Mouse (Mus musculus) heart, embryonic 11.5 days (tissue): ENCODE measurements at regions not wholly inside any gene's neighbourhood (a gene's known extent, or its start where the extent isn't known, plus 50 kb on each side); places are given as distances from the start of the nearest gene placed in this dataset.

Source experiments
- ATAC-seq: fragments of 200-750 bp; cut with Nextera tagmentation; replicated peaks from 2 replicates; pipeline ENCODE4 v1.8.0; 2017; ENCODE audit warnings: moderate library complexity; ENCODE audit not compliant: insufficient number of reproducible peaks, low FRiP score, low TSS enrichment
- H3K27ac ChIP-seq: fragments of 300-500 bp; sonication (generic); 2 replicates; pipeline ENCODE4 v1.5.1; 2014; ENCODE audit warnings: mild to moderate bottlenecking, low read depth, low read length
- H3K27me3 ChIP-seq: fragments of 300-500 bp; sonication (generic); 2 replicates; pipeline ENCODE4 v1.6.1; 2014; ENCODE audit warnings: mild to moderate bottlenecking, low read length, mixed read lengths; ENCODE audit not compliant: control insufficient read depth, insufficient read depth
- H3K36me3 ChIP-seq: fragments of 300-500 bp; sonication (generic); 2 replicates; pipeline ENCODE4 v1.6.1; 2014; ENCODE audit warnings: mild to moderate bottlenecking, low read length, moderate library complexity, mixed read lengths; ENCODE audit not compliant: control insufficient read depth, insufficient read depth
- H3K4me1 ChIP-seq: fragments of 300-500 bp; sonication (generic); 2 replicates; pipeline ENCODE4 v1.6.1; 2014; ENCODE audit warnings: low read length; ENCODE audit not compliant: control insufficient read depth, insufficient read depth
- H3K4me2 ChIP-seq: fragments of 300-500 bp; sonication (generic); 2 replicates; pipeline ENCODE4 v1.6.1; 2014; ENCODE audit warnings: mild to moderate bottlenecking, moderate library complexity
- H3K4me3 ChIP-seq: fragments of 300-500 bp; sonication (generic); 2 replicates; pipeline ENCODE4 v1.5.1; 2014; ENCODE audit warnings: low read depth, low read length
- H3K9ac ChIP-seq: fragments of 300-500 bp; sonication (generic); 2 replicates; pipeline ENCODE4 v1.6.1; 2014; ENCODE audit warnings: mild to moderate bottlenecking, low read depth, low read length, moderate library complexity
- H3K9me3 ChIP-seq: fragments of 300-500 bp; sonication (generic); replicated peaks from 2 replicates; pipeline ENCODE4 v1.6.1; 2016; ENCODE audit warnings: low read length; ENCODE audit not compliant: control insufficient read depth
- WGBS: fragments of 180-500 bp; shearing (Covaris S2); extraction: QIAGEN DNeasy Blood & Tissue Kit; methylation state at CpG from one replicate; pipeline ENCODE4 v1.1.7; 2014; ENCODE audit not compliant: insufficient replicate concordance; 5-methylcytosine and 5-hydroxymethylcytosine counted together

DNA sequence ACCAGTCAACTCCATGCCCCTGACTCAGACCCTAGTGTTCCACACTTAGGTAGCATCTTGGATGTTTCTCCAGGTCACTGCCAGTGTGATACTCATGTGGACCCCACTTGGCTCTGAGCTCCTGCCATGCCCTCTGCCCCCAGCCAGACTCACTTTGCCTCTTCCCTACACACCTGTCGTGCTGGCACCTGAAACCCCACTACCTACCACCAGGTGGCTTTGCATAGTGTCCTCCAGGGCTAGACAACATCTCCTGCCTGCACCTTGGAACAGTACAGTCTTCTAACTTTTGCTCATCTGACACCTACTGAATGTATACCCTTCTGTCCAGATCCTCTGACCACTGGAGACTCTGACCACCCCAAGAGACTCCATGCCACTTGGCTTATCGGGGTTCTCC, 80.6 kb downstream of the Fam53a start:
- H3K4me2 ChIP-seq: no peak overlapping the region
- no peaks in the 10 kb centered on the region for H3K9me3 ChIP-seq
- H3K27ac ChIP-seq: no peak overlapping the region
- H3K36me3 ChIP-seq: no peaks in the 10 kb centered on the region
- no peak overlapping the region for H3K9ac ChIP-seq
- no peak for ATAC-seq
- 56% methylated on average over 2 of the region's 2 CpGs for whole genome bisulfite sequencing
- H3K4me3 ChIP-seq: no peak overlapping the region
- no peaks in the 10 kb centered on the region for H3K4me1 ChIP-seq
- 0 out of 2 replicates have a peak, but pooled peaks cover 3% of the 10 kb centered on the region for H3K27me3 ChIP-seq

DNA sequence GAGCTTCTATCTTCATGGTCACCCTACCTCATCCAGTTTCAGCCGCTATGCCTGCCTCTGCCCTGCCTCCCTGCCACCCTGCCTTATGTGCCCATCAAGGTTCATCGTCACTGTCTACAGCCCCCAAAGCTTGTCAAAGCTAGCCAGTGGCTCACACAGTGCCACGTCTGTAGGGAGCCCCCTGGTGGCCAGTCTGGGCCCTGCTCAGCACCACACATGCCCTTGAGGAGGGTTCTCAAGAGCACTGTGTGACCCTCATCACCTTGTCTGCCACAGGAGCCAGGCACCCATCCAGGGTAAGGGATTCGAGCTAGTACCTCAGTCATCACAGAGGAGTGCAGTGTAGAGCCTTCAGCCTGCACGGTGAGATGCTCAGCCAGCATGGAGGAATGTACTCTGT, 86.1 kb downstream of the Fam53a start:
- ATAC-seq: 0 out of 2 replicates have a peak, but pooled peaks have one; percentile 29
- 13% methylated on average over 5 of the region's 5 CpGs for WGBS

DNA sequence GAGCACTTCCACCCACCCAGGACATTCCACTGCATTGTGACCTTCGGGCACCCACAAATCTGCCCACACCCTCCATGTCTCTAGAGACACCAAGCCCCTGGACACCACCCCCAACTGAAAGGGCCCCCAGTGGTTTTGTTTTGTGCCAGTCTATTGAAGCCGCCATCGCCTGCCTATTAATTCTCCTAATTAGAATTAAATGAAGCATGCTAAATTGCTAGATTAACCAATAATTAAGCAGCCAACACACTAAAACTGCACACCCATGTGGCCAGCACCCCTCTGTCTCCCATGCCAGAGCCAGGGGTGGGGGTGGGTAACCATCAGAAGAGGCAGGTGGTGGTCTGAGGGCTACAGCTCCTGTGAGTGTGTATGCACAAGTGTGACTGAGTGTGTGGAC, 86.8 kb downstream of the Fam53a start:
- 85% methylated on average over 3 of the region's 3 CpGs for WGBS
- no peaks in the 10 kb centered on the region for H3K4me1 ChIP-seq
- H3K9me3 ChIP-seq: no peaks in the 10 kb centered on the region
- H3K27me3 ChIP-seq: peaks cover 36% of the 10 kb centered on the region
- H3K9ac ChIP-seq: no peak overlapping the region
- no peak overlapping the region for H3K4me3 ChIP-seq
- H3K27ac ChIP-seq: no peak overlapping the region
- H3K36me3 ChIP-seq: no peaks in the 10 kb centered on the region
- no peak for ATAC-seq
- no peak overlapping the region for H3K4me2 ChIP-seq

More for the DNA sequence above, 86.1 kb downstream of the Fam53a start:
- Histone ChIP-seq H3K4me2 (no peak overlapping the region), H3K27ac (no peak overlapping the region), H3K4me3 (no peak overlapping the region), H3K36me3 (no peaks in the 10 kb centered on the region), H3K9ac (no peak overlapping the region), H3K4me1 (no peaks in the 10 kb centered on the region), H3K27me3 (peaks cover 32% of the 10 kb centered on the region), H3K9me3 (no peaks in the 10 kb centered on the region)

DNA sequence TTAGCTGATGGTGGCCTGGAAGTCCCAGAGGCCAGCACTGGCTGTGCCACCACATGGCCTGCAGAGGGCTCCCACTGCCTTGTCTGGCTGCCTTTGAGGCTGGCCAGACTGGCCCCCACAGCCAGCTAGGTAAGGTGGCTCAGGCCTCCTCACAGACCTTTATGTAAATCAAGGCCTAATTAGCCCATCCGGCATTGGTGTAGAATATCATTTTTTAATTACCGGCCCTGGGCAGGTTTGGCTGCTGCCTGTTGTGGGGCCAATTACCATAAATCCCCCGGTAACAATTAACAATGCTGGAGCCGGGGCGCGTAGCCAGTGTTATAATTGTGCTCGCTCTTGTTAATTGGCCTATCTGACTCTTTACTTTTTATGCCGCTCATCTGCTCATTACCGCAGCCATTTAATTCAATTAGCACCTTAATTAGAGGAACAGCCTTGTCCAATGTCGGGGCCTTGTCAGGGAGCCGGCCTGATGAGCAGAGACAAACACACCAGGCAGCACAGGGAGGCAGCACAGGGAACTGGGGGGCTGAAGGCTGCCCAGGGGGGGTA, 87.4 kb downstream of the Fam53a start:
- Histone ChIP-seq H3K4me3 (no peak overlapping the region), H3K4me2 (no peak overlapping the region), H3K27ac (no peak overlapping the region), H3K9me3 (no peaks in the 10 kb centered on the region), H3K9ac (no peak overlapping the region), H3K36me3 (no peaks in the 10 kb centered on the region), H3K27me3 (peaks cover 39% of the 10 kb centered on the region), H3K4me1 (no peaks in the 10 kb centered on the region)
- 79% methylated on average over 11 of the region's 11 CpGs for WGBS
- no peak for ATAC-seq

DNA sequence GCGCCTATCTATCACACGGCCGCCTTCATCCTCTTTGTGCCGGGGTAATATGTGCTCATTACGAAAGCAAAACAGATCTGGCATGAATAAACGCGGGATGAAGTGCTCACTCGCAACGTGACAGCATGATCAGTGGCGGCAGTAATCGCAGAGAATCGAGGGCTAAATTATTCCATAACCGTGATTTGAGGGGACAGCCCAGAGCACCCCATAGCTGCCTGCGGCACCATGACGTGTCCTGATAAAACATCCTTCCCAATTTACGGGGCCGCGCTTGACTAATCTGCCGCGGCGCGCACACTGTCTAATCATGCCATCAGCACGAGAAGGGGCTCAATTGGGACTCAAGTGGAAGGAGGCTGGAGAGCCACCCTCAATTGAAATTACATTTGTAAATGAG, 89.2 kb downstream of the Fam53a start:
- Histone ChIP-seq H3K27me3 (peaks cover 40% of the 10 kb centered on the region), H3K27ac (no peak overlapping the region), H3K4me2 (no peak overlapping the region), H3K9me3 (no peaks in the 10 kb centered on the region), H3K36me3 (no peaks in the 10 kb centered on the region), H3K4me1 (peaks cover 3% of the 10 kb centered on the region; the same call in 1 of the 2 replicates), H3K9ac (no peak overlapping the region), H3K4me3 (no peak overlapping the region)
- WGBS: 46% methylated on average over 23 of the region's 23 CpGs
- no peak for ATAC-seq

DNA sequence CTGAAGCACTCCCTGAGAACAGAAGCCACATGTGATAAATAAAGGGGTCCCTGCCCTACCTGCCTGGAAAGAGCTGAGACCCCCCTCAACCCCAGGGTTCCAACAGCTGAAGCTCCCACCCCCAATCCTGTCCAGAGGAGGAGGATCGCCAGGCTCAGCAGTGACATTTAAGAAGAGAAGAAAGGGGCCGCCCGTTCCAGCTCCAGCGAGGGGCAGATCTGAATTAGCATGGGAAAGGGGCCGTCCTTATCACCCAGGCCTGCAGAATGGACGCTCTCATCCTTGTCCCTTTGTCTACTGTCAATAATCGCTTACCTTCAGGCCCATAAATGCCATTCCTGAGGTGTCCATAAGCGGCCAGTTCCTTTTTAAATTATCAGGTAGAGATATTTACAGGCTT, 92.0 kb downstream of the Fam53a start:
- 23% methylated on average over 8 of the region's 8 CpGs for WGBS
- Histone ChIP-seq H3K9ac (no peak overlapping the region), H3K4me2 (no peak overlapping the region), H3K27me3 (peaks cover 59% of the 10 kb centered on the region), H3K9me3 (no peaks in the 10 kb centered on the region; the same call in 1 of the 2 replicates), H3K36me3 (no peaks in the 10 kb centered on the region), H3K4me1 (peaks cover 12% of the 10 kb centered on the region), H3K27ac (no peak overlapping the region), H3K4me3 (no peak overlapping the region)
- ATAC-seq: no peak

DNA sequence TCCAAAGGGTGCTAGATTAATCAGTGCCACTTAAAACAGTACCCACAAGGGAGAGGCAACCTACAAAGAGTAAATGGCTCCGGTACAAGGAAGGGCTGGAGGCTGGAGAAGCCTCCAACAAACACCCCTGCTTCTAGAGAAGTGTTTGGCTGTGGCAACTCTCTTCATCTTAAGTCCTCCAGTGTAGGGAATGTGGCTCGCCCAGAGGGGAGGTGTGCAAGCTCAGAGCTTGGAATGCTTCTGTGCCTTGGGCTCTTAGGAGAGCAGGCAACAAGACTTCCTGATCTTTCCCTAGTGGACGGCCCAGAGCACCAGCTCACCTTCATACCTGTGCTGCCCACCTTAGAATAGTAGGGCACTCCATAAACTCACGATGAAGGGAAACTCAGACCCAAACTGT, 92.4 kb downstream of the Fam53a start:
- Histone ChIP-seq H3K27me3 (peaks cover 63% of the 10 kb centered on the region), H3K9ac (no peak overlapping the region), H3K9me3 (no peaks in the 10 kb centered on the region; the same call in 1 of the 2 replicates), H3K4me1 (peaks cover 12% of the 10 kb centered on the region), H3K36me3 (no peaks in the 10 kb centered on the region), H3K27ac (no peak overlapping the region), H3K4me3 (no peak overlapping the region), H3K4me2 (no peak overlapping the region)
- 59% methylated on average over 4 of the region's 4 CpGs for WGBS
- no peak for ATAC-seq

DNA sequence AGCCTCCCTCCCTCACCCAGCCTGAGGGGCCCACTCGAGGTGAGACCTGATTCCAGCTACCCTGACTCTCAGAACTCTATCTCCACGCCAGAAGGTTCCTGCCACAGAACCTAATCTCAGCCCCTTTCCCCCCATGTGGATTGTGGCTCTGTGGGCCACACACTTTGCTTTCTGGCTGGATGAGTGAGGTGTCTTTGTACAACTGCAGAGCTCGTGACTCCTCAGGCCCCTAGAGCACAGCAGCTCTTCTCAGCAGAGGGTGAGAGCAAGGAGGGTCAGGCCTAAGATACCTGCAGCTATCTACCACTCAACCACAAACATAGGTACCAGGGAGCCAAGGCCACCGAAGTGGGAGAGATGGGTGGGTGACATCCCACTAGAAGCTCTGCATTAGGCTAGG, 93.2 kb downstream of the Fam53a start:
- no peak for ATAC-seq
- Histone ChIP-seq H3K9me3 (no peaks in the 10 kb centered on the region; the same call in 1 of the 2 replicates), H3K27ac (no peak overlapping the region), H3K9ac (no peak overlapping the region), H3K4me3 (no peak overlapping the region), H3K4me2 (no peak overlapping the region), H3K36me3 (no peaks in the 10 kb centered on the region), H3K27me3 (peaks cover 59% of the 10 kb centered on the region), H3K4me1 (peaks cover 12% of the 10 kb centered on the region)
- 54% methylated on average over 4 of the region's 4 CpGs for WGBS
